Mouse (Mus musculus) G1E (cell line): ENCODE data around the gene Ralgapa2.

ENCODE experiments used
- CTCF ChIP-seq: IDR thresholded peaks from 2 replicates; pipeline ENCODE4 v1.5.1; 2012; ENCODE audit warnings: low read depth, low read length, inconsistent platforms, mixed read lengths
- GATA1 ChIP-seq: IDR thresholded peaks from 2 replicates; pipeline ENCODE4 v1.6.1; 2012; ENCODE audit warnings: borderline replicate concordance, low read length, inconsistent platforms, mixed read lengths
- POLR2AphosphoS5 ChIP-seq: IDR thresholded peaks from 2 replicates; pipeline ENCODE4 v1.6.1; 2012; ENCODE audit warnings: low read depth, low read length, inconsistent platforms; ENCODE audit not compliant: insufficient replicate concordance
- TAL1 ChIP-seq: conservative IDR thresholded peaks from 2 replicates; pipeline ENCODE4 v1.6.1; 2012; ENCODE audit warnings: low read depth, low read length, inconsistent platforms, mixed read lengths

DNA sequence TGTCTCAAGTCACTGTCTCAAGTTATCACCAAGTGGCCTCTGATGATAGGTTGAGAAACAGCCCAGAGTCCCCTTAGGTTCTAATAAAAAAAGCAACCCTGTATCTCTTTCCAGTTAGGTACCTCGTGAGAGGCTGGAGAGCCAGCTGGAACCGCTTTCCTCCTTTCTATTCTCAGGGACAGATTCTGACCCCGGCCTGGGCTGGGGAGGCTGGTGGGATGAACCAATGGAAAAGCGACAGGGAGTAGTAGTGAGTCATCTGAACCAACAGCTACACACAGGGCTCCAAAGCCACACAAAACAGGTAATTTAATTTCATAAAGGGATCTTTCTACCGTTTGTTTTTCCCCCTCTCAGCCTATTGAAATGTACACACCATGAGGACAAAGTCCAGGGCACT is 233.8 kb downstream of the Ralgapa2 start:
- TF ChIP-seq CTCF (no peak), POLR2AphosphoS5 (no peak), GATA1 (no peak), TAL1 (no peak)
